Mouse (Mus musculus) lung, postnatal 25 days (tissue): ENCODE measurements around the gene Rad18.

Experiments used
- DNase-seq: peaks from one replicate; pipeline ENCODE4 v3.0.0; 2022; ENCODE audit warnings: low spot score

Rad18 gene

DNA sequence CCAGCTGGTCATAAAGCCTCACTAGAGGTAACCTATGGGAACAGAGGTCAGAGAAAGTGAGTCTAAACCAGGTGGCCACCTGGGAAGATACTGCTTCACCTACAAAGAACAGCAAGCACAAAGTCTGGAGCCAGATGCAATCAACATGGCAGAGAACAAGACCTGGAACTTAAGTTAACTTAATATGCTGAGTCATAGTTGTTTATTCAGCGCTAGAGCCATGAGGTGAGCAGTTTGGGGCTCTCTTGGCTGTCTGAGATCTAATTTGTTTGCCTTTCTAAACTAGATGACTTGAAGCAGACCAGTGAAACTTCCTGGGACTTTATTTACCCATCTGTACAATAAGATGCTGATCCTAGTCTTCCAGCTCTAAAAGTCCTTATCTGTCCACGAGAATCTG is 12.4 kb downstream of the Rad18 start:
- DNase-seq: no peak

DNA sequence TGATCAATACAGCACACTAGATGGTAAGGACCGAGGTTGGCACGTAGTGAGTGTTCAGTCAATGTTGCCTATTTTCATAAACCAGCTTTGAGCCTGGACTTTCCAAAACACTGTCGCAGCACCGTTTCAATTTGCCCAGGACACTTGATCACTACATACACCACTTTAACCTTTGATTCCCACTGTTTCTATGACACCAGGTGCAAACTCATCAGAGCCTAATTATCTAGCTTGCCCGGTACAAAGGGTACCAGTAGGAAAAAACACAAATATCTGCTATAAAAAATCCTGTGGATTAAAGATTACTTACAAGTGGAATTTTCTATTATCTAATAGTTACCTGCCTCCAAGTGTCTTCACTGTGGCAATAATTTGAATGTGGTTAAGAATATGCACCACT is 64.4 kb downstream of the Rad18 start:
- no peak for DNase-seq

- DNase-seq: no peak
Measured at GRCm38 (mm10) chr6:112630291-112630690, 66.2 kb downstream of the Rad18 start.

GRCm38 (mm10) chr6:112628301-112628700 is 68.2 kb downstream of the Rad18 start:
- DNase-seq: no peak

DNA sequence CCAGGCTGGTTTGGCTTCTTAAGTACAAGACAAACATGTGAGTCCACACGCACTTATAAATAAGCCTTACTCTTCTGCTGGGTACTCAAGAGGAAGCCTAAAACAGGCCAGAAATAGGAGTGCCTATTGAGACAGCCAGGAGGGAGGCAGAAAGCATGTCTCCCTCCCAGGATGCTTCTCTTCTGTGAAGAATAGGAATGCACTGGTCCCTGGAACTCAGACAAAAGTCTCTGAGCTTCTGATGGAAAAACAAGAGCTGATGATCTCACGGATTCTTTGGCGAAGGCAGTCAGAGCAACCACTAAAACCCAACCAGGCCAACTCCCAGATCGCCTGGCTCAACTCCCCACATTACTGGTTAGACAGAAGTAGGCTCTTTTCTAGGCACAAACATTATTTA is 74.2 kb downstream of the Rad18 start:
- DNase-seq: no peak

- no peak for DNase-seq
Measured at GRCm38 (mm10) chr6:112620027-112620426, 76.5 kb downstream of the Rad18 start.

DNA sequence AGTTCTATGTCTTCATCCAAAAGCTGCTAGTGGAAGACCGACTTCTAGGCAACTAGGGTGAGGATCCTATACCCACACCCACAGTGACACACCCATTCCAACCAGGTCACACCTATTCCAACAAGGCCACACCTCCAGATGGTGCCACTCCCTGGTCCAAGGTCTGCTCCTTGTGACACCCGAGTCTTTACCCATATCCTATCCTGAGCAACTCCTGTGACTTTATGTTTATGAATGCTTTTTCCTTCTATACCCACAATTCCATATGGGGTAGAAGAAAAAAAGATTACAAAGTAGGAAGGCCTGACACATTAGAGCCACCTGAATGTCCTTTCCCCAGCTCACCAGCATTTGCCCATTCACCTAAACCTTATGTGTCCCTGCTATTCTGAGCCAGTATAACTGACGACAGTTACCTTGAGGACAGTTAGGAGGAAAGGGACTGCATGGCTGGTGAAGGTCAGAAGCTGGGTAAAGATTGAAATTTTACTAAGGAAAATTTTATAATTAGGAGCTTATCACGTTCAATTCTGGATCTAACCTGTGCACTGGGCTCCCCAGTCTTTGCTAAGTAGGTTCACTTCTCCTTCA is 78.7 kb downstream of the Rad18 start:
- DNase-seq: no peak

DNA sequence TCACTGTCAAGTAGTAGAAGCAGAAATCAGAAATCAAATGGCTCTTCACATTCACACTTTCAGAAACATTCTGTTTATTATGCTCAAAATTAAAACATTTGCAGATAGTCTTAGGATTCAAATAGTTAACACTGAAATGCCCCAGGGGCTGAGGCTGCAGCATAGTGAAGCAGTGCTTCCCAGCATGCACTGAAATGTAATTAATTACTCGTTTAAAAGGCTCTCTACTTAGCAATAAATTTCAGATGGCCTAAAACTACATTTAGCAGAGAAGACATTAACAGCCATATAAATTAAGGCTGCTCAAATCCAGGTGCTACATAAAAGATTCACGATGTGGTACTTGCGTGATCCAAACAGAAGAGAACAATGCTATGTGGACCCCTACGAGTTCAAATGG is 87.5 kb downstream of the Rad18 start:
- no peak for DNase-seq

- no peak for DNase-seq
Measured at GRCm38 (mm10) chr6:112603866-112604265, 92.6 kb downstream of the Rad18 start.

- DNase-seq: no peak
Measured at GRCm38 (mm10) chr6:112594971-112595370, 101.5 kb downstream of the Rad18 start.

- no peak for DNase-seq
Measured at GRCm38 (mm10) chr6:112587912-112588311, 108.6 kb downstream of the Rad18 start.

GRCm38 (mm10) chr6:112586999-112587398 is 109.5 kb downstream of the Rad18 start:
- DNase-seq: no peak

GRCm38 (mm10) chr6:112584961-112585360 is 111.5 kb downstream of the Rad18 start:
- DNase-seq: no peak

DNA sequence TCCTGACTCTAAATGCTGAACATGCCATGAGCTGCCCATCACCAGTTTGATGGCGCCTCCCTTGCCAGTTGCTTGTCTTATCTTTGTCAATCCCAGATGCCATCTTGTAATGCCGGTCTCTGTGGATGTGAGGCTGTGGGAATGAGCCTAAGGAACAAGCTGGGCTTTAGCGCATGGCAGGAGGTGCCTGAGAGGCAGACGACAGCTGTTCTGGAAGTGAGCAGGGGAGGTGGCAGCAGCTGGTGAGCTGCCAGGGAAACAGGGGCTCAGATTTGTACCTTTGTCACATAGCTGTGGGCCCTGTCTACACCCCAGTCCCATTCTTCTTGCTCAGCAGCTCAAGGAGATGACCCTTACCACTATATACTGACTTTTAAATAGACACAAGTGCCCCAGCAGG is 114.5 kb downstream of the Rad18 start:
- DNase-seq: no peak

- DNase-seq: no peak
Measured at GRCm38 (mm10) chr6:112577198-112577597, 119.3 kb downstream of the Rad18 start.

DNA sequence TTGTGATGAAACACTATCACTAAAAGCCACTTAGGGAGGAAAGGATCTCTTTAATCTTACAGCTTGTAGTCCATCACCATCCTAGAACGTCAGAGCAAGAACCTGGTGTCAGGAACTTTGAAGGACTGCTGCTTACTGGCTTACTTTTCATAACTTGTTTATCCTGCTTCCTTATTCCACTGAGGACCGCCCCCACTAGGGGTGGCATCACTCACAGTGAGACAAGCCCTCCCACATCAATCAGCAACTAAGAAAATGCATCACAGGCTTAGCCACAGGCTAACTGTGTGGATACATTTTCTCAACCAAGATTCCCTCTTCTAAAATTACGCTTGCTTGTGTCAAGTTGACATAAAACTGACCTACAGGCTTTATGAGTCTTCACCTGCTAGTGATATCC is 121.9 kb downstream of the Rad18 start:
- DNase-seq: no peak

DNA sequence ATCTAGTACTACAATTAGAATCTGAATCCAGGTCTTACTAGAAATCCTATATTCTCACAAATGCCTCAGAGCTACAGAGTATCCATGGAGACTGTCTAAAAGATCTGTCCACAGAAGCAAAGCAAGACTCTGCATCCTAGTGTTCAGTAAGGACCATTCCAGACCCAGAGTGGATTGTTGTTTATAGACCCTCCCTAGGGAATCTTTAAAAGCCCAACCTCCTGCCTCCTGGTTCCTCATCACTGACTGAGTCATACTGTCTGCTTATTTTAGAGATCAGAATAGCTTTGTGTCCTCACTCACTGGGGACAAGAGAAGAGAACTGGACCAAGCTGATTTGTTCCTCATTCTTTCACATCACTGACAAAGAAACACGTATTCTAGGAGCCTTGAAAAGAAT is 126.1 kb downstream of the Rad18 start:
- no peak for DNase-seq
